Mouse (Mus musculus): Measurements from ENCODE around the gene Ptch1. TPM values are rescaled to one million over a fixed set of nuclear protein-coding genes. Genes with fewer than 3 reads are reported as not detected.
A peak's percentile ranks its signal among the peaks of the same experiment; 100 is the strongest.

The Ptch1 gene
- polyA plus RNA-seq, 1 experiment from 2014 or later = 3.4 TPM

DNA sequence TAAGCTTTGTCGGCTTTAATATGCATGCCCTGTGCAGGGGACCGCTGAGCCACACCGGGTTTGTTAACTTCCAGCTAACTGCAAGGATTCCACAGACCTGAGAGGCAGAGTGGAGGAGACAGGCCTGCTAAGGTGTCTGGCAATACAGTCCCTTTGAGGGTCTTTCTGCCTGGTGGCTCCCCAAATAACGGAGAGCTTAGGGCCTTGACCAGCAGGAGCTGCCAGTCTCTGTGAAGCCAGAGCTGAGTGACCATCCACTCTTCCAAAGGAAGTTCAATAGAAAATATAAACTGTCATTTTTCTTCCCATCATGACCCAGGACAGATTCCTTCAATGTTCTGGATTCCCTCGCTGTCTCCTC is 4.0 kb downstream of the Ptch1 start:
- no peak overlapping the region for H3K27ac ChIP-seq
- ATAC-seq (ENCODE audit: low read depth) (no peak), DNase-seq (no peak)
- H3K9ac ChIP-seq = 0 out of 2 replicates have a peak overlapping the region, but pooled peaks have one; percentile 92
- WGBS (ENCODE audit: insufficient replicate concordance) = 33% methylated on average over 5 of the region's 5 CpGs
- peaks cover 30% of the 10 kb centered on the region for H3K4me1 ChIP-seq (replicated peaks)
- peaks cover 58% of the 10 kb centered on the region for H3K27me3 ChIP-seq
- peak overlapping the region; percentile 85; the same call in 1 of the 2 replicates for H3K4me3 ChIP-seq (replicated peaks)
- peak overlapping the region; percentile 100 for H3K4me2 ChIP-seq
- H3K9me3 ChIP-seq (replicated peaks) = no peaks in the 10 kb centered on the region
- no peaks in the 10 kb centered on the region for H3K36me3 ChIP-seq

DNA sequence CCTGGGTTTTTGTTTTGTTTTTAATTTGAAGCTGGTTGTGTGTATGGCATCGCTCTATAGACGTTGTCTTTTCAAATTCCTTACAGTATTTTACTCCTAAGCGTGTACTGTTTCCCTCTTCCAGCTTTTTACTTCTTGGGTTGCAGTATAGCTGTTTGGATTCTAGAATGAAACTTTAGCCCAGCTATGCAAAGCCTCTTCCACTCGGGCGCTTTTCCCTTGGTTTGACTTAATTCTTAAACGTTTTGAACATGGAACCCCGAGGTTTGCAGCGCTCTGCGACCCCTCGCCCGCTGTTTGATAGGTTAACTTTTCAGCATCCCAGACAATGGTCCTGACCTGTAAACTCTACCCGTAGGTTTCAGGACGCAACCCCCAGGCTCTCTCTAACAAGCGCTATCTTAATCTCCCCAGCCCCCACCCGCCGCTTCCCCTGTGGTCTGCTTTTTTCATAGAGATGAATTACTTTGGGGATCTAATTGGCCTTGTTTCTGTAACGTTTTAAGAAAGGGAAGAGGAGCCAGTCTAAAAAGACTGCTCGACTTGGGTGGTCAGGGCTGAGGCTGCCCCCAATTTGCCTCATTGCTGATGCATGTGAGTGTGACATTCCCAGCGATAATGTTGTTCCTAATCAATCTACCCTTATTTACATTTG is 4.5 kb downstream of the Ptch1 start:
- Histone ChIP-seq H3K27ac (no peak overlapping the region), H3K4me3 (replicated peaks) (peak overlapping the region; percentile 85), H3K27me3 (peaks cover 53% of the 10 kb centered on the region), H3K36me3 (no peaks in the 10 kb centered on the region), H3K9ac (peak overlapping the region; percentile 92), H3K4me2 (peak overlapping the region; percentile 100), H3K4me1 (replicated peaks) (peaks cover 35% of the 10 kb centered on the region), H3K9me3 (replicated peaks) (no peaks in the 10 kb centered on the region)
- ATAC-seq (ENCODE audit: low read depth) (no peak), DNase-seq (no peak)
- WGBS (ENCODE audit: insufficient replicate concordance) = 5% methylated on average over 19 of the region's 19 CpGs

DNA sequence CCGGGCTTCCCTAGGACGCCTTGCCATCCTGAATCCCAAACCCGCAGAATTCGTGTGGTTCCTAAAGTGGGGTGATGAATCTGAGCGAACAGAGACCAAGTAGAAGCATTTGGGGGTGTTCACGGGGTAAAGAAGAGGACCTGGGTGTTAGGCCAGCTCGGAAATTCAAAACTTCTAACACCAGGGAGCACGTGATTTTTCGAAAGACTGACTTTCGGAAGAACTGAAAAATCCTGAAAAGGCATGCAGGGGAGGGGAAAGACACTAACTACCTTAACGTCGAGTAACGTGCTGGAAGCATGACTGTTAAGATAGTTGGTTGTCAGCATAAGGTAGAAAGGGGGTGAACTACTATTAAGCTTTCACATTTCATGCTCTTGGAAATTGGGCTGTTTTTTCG is 5.1 kb downstream of the Ptch1 start:
- no peaks in the 10 kb centered on the region for H3K9me3 ChIP-seq (replicated peaks)
- H3K4me2 ChIP-seq = peak overlapping the region; percentile 100
- DNase-seq (no peak), ATAC-seq (ENCODE audit: low read depth) (no peak)
- H3K27me3 ChIP-seq = peaks cover 47% of the 10 kb centered on the region
- peaks cover 41% of the 10 kb centered on the region for H3K4me1 ChIP-seq (replicated peaks)
- H3K36me3 ChIP-seq = no peaks in the 10 kb centered on the region
- H3K27ac ChIP-seq = 0 out of 2 replicates have a peak overlapping the region, but pooled peaks have one; percentile 4
- H3K9ac ChIP-seq = peak overlapping the region; percentile 92
- WGBS (ENCODE audit: insufficient replicate concordance) = 1% methylated on average over 14 of the region's 14 CpGs
- peak overlapping the region; percentile 85 for H3K4me3 ChIP-seq (replicated peaks)

DNA sequence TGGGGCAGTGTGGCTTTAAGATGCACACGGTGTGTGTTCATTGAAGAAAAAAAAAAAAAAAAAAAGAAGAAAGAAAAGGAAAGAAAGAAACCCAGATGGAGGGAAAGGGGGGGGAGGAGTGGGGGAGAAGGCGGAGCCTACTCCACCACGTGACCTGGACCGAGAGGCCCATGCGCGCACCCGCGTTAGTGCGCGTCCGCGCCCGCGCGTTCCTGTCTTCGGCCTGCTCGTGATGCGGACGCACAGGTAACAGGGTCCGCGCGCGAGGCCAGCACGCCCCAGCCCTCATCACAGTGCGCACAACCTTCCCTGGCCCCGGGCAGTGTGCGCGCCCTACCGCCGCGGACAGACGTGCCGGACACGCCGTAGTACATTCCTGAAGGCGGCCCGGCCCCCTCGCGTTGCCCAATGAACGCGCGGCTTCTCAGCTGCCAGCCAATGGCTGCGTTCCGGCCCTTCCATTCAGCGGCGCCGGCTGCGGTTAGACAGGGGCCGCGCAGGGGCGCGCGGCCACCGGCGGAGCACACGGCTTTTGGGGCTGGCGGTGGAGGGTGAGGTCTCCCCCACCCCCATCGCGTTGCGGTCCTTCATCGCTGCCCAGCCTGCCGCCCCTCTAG is 5.6 kb downstream of the Ptch1 start:
- Histone ChIP-seq H3K4me3 (replicated peaks) (peak overlapping the region; percentile 85), H3K9ac (peak overlapping the region; percentile 92), H3K27ac (peak overlapping the region; percentile 73), H3K4me1 (replicated peaks) (peaks cover 41% of the 10 kb centered on the region), H3K4me2 (peak overlapping the region; percentile 100), H3K9me3 (replicated peaks) (no peaks in the 10 kb centered on the region), H3K27me3 (peaks cover 42% of the 10 kb centered on the region), H3K36me3 (no peaks in the 10 kb centered on the region)
- DNase-seq (peak; percentile 88), ATAC-seq (ENCODE audit: low read depth) (peak; percentile 77)
- WGBS (ENCODE audit: insufficient replicate concordance) = under 1% methylated on average over 59 of the region's 62 CpGs

DNA sequence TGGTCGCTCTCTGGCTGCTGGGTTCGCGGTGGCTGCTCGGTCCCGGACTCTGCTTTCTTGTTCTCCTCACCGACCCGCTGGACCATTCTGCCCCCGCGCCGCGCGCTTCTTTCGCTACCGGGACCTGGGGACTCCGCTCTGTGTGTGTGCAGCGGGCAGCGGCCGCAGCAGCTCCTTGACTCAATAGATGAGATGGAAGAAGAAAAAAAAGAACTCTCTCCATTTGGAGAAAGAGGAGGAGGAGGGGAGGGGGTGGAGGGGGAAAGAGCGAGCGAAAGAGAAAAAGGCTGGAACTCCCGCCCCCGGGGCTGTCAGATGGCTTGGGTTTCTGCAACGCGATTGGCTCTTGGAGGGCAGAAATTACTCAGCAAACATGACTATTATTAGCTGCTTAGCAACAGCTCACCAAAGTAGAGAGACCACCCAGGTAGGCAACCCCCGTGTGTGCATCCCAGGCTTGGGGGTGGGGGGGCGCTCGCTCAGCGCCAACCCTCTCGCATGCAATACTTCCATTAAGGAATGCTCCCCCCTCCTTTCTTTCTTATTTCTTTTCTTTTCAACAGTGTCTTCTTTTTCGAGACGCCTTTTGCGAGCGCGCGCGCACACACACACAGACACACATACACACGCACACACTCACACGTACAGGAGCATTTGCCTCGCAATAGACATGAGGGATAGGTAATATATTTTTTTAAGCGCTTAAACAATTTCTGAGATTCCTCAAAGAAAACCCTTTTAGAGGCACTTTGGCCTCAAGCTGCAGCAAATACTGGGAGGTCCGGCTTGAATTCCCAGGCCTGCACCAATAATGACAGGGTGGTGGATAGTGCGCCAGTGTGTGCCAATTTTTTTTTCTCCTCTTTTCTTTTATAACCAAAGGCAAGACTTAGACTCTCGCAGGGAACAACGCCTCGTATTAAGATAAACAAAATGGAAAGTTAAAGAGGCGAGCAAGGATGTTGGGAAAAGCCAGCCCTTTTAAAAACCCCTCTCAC is 7.1 kb downstream of the Ptch1 start:
- WGBS (ENCODE audit: insufficient replicate concordance) = 1% methylated on average over 46 of the region's 46 CpGs
- Histone ChIP-seq H3K27ac (peak overlapping the region; percentile 93), H3K36me3 (no peaks in the 10 kb centered on the region), H3K27me3 (peaks cover 27% of the 10 kb centered on the region), H3K4me3 (replicated peaks) (peak overlapping the region; percentile 85), H3K4me2 (peak overlapping the region; percentile 100), H3K9me3 (replicated peaks) (no peaks in the 10 kb centered on the region), H3K9ac (peak overlapping the region; percentile 92), H3K4me1 (replicated peaks) (peaks cover 46% of the 10 kb centered on the region)
- ATAC-seq (ENCODE audit: low read depth) = peak; percentile 35
- DNase-seq = peak; percentile 79

DNA sequence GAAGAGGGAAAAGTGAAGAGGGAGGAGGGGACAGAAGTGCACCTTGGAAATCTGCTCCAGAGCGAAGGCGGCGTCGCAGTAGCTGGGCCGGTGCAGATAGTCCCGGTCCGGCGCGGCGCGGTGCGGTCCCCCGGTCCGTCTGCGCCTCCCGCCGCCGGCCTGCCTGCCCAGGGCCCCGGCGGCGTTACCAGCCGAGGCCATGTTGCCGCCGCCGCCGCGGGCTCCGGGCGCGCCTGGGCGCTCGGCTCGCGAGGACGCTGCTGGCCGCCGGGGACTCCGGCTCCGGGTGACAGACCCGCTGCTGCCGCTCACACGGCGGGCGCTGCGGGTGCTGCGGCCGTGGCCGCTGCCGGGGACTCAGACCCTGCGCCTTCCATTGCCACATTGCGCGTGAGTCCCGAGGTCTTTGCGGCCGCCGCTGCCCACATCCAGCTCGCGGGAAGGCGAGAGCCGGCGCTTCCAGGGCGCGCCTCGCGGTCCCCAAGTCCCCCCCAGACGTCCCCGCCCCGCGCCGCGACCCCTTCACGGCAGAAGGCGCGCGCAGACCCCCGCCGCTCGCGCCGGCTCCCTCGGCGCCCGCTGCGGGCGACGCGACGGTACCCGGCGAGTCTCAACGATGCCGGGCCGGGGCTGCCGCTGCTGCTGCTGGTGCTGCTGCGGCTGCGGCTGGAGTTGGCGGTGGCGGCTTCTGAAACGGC is 7.9 kb downstream of the Ptch1 start:
- Histone ChIP-seq H3K4me3 (replicated peaks) (peak overlapping the region; percentile 85), H3K9ac (peak overlapping the region; percentile 92), H3K27ac (peak overlapping the region; percentile 93), H3K36me3 (peaks cover 4% of the 10 kb centered on the region), H3K4me1 (replicated peaks) (peaks cover 54% of the 10 kb centered on the region), H3K27me3 (peaks cover 19% of the 10 kb centered on the region), H3K4me2 (peak overlapping the region; percentile 100), H3K9me3 (replicated peaks) (no peaks in the 10 kb centered on the region)
- peak; percentile 14 for ATAC-seq (ENCODE audit: low read depth)
- 0% methylated on average over 73 of the region's 99 CpGs for WGBS (ENCODE audit: insufficient replicate concordance)
- DNase-seq = no peak

DNA sequence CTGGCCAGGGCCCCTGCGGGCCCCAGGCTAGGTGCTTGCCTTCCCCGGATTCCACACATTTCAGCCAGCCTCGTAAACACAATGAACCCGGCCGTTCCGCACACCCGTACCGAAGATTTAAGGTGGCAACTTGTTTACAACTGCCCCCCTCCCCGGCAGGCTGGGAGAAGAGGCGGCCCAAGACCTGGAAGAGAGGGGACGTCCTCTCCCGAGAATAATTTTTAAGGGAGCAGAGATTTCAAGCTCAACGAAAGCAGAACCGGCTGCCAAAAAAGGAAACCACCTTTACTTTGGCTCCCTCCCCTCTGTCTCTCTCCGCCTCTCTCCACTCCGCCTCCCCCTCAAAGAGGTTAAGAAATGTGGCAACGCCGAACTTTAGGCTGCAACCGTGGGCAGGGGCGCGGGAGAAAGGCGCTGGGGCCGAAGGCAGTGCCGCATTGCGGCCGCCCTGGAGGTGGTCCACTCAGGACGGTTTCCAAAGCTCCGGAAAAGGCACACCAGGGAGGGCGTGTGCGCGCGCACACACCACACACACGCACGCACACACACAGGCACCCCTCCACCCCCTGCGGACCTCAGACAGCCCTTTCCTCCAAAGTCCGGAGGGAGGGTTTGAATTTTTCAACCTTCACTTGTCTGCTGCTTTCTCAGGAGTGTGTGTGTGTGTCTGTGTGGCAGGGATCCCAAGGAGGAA is 8.6 kb downstream of the Ptch1 start:
- DNase-seq (peak; percentile 52), ATAC-seq (ENCODE audit: low read depth) (peak; percentile 45)
- WGBS (ENCODE audit: insufficient replicate concordance) = under 1% methylated on average over 35 of the region's 36 CpGs
- Histone ChIP-seq H3K9ac (peak overlapping the region; percentile 92), H3K4me1 (replicated peaks) (peaks cover 61% of the 10 kb centered on the region), H3K9me3 (replicated peaks) (no peaks in the 10 kb centered on the region), H3K27me3 (peaks cover 12% of the 10 kb centered on the region), H3K4me3 (replicated peaks) (peak overlapping the region; percentile 85), H3K27ac (peak overlapping the region; percentile 93), H3K4me2 (peak overlapping the region; percentile 100), H3K36me3 (peaks cover 4% of the 10 kb centered on the region)

DNA sequence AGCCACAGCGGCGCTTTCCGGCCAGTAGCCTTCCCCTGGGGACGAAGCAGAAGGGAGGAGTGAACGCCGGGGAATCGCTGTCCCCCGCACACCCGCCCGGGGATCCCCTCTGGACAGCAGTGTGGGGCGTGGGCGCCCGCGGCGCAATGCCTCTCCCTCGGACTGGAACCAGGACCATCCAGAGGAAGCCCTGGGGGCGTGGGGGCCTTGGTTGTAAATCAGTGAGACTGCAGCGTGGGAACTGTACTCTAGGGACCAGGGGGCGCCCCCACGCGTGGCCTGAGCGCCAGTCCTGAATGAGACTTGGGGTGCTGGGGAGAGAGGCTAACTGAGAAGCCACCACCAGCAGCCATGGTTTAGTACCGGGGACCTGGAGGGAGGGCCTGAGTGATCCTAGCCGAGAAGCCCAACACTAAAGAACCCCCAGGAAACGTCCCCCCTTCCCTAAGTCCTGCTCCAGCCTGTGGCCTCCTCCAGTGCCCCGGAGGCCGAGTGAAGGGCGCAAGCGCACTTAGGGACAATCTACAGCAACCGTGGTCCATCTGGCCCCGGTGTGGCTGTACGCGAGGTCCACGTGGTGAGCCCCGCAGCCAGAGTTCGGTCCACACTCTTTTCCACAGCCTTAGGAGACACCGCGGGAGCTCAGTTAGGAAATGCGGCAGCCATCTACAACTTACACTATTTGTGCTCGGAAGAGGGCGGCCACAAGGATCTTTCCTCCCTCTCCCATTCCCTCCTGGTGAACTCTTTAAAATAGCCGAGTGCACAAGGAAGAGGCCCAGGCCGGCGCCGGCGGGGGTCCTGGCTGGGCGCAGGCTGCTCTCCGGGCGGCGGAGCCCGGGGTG is 9.4 kb downstream of the Ptch1 start:
- H3K4me3 ChIP-seq (replicated peaks) = peak overlapping the region; percentile 85
- H3K36me3 ChIP-seq = peaks cover 4% of the 10 kb centered on the region
- H3K4me1 ChIP-seq (replicated peaks) = peaks cover 64% of the 10 kb centered on the region
- DNase-seq (peak; percentile 46), ATAC-seq (ENCODE audit: low read depth) (no peak)
- WGBS (ENCODE audit: insufficient replicate concordance) = under 1% methylated on average over 51 of the region's 51 CpGs
- H3K9ac ChIP-seq = peak overlapping the region; percentile 92
- no peaks in the 10 kb centered on the region for H3K9me3 ChIP-seq (replicated peaks)
- peak overlapping the region; percentile 100 for H3K4me2 ChIP-seq
- peak overlapping the region; percentile 93 for H3K27ac ChIP-seq
- peaks cover 4% of the 10 kb centered on the region for H3K27me3 ChIP-seq

DNA sequence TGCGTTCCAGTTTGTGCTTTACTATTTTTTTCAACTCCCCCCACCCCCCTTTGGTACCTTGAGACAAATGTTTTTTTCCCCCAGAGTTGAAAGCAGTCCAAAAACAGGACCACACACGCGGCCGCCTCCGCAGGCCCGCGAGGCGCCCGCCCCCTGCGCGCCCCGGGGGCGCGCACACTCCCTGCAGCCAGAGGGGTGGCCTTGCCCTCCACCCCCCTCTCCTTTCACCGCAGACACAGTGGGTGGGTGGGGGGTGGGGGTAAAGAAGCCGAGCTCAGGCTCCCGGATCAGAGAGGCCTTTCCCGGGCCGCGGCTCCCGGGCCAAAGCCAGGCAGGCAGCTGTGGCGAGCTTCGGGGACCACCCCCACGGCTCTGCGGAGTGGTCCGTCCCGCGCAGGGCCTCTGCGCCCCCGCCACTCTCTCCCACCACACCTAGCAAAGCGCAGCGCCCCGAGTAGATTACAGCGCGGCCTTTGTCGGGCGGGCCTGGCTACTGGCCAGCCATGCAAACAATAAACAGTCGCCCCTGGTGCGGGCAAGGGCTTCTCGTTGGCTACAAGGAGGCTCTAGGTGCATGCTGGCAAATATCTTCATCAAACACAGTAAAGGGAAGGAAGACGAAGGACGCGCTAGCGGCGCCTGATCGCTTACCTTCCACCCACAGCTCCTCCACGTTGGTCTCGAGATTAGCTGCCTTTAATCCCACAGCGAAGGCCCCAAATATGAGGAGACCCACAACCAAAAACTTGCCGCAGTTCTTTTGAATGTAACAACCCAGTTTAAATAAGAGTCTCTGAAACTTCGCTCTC is 10.2 kb downstream of the Ptch1 start:
- H3K9ac ChIP-seq = peak overlapping the region; percentile 92
- peaks cover 6% of the 10 kb centered on the region for H3K36me3 ChIP-seq
- WGBS (ENCODE audit: insufficient replicate concordance) = under 1% methylated on average over 51 of the region's 51 CpGs
- H3K4me3 ChIP-seq (replicated peaks) = peak overlapping the region; percentile 85
- ATAC-seq (ENCODE audit: low read depth) (peak; percentile 66), DNase-seq (peak; percentile 70)
- H3K27ac ChIP-seq = peak overlapping the region; percentile 93
- peak overlapping the region; percentile 100 for H3K4me2 ChIP-seq
- H3K4me1 ChIP-seq (replicated peaks) = peaks cover 64% of the 10 kb centered on the region
- H3K9me3 ChIP-seq (replicated peaks) = no peaks in the 10 kb centered on the region
- no peaks in the 10 kb centered on the region for H3K27me3 ChIP-seq
